Mouse (Mus musculus): ENCODE measurements at regions not wholly inside any gene's neighbourhood (a gene's known extent, or its start where the extent isn't known, plus 50 kb on each side); places are given as distances from the start of the nearest gene placed in this dataset.

DNA sequence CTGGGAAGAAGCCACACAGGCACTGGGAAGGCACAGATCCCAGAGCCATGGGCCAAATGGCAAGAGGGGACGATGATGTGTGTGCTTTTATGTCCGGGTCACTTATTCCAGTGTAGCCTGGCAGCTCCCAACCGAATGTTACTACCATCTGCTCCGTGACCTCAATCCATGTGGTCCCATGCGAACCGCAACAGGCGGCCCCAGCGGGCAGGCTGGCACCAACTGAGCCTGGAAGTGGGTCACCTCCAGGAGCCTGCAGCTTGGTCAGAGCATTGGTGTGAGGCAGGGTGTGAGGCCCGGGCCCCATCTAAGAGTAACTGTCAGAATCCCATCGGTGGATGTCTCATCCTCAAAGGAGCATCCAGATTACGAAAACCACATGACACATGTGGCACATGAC is 110.8 kb upstream of the Tbx3 start:
- no peak for DNase-seq (ENCODE audit: inconsistent age in 2 of 2, low spot score in 1 of 2)

DNA sequence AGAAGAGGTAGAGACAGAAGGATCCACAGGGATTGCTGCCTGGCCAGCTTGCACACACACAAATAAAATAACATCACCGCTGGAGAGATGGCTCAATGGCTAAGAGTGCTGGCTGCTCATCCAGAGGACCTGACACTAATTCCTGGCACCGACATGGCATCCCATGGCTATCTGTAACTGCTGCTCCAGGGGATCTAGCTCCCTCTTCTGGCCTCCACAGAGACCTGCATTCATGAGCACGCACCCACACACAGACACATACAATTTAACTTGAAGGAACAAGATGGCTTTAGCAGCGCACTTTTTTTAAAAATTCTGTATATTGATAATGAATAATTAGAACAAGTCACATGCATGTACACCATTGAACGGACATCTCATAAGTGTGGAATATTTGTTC is 110.1 kb upstream of the Tbx3 start:
- DNase-seq (ENCODE audit: inconsistent age in 2 of 2, low spot score in 1 of 2): no peak

DNA sequence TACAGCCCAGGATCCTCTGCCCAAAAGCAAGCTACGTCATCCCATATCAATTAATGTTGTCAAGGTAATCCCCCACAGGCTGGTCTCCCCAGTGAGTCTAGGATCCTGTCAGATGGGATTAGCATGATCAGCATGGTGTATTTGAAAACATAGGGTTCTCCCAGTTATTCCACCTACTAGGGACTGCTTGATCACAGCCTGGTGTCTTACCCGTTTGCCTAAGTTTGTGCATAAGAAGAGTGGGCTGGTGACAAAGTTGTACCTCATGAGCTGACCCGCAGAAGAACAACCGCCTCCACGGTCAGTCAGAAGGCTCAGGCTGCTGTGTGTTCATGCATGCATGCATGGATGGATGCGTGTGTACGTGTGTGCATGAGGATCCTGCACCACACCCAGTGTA is 108.9 kb upstream of the Tbx3 start:
- no peak for DNase-seq (ENCODE audit: inconsistent age in 2 of 2, low spot score in 1 of 2)

DNA sequence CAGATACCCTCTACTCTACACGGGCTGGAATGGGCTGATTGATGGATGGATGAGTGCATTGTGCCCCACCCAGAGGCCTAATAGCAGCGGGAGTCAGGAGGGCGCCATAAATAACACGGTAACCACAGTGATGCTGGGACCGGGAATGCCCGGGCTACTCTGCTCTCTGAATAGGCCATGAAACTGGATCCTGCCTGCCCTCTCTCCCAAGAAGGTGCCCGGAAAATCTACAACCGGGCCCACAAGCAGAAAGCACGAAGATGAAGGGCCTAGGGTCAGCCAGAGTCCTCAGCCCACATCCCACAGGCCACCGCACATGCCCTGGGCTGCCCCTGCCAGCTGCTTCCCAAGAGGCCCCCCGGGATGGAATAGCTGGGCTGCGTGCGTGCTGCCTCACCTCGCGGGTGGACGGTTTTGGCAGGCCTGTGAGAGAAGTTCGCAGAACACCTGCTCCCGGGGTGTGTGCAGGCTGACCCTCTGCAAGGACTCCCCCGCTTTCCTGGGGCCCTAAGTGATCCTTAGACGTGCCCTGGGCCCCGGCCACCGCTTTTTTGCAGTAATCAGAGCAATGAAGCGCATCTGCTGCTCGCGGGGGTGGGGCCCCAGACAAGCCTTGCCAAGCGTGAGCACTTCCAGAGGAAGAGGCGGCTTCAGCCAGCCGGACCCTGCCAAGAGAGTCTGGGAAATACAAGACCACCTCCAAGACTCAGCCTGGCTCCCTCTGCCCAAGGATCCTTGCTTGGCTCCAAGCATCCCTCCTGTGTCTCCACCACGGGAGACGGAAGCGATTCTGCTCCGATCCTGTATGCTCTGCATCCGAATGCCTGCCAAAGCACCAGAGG is 106.7 kb upstream of the Tbx3 start:
- no peak for DNase-seq (ENCODE audit: inconsistent age in 2 of 2, low spot score in 1 of 2)

DNA sequence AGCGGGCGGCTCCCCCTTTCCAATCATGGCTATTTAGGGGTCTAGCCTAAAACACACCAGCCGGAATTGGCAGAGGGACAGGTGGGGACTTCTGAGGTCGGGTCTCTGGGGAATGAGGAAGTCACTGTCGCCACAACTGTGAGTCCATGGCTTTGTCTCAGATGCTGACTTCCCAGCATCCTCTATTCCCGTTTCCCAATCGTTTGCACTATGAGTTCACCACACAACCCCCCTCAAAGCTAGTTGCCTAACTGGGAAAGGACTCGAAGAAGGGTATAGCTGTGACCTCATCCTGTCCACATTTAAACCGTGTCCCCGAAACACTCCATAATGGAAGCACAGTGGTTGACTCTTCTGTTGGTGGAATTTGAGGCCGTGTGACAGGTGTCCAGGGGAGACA is 102.8 kb upstream of the Tbx3 start:
- DNase-seq (ENCODE audit: inconsistent age in 2 of 2, low spot score in 1 of 2): peak in 1 of 2 experiments; percentile 30

DNA sequence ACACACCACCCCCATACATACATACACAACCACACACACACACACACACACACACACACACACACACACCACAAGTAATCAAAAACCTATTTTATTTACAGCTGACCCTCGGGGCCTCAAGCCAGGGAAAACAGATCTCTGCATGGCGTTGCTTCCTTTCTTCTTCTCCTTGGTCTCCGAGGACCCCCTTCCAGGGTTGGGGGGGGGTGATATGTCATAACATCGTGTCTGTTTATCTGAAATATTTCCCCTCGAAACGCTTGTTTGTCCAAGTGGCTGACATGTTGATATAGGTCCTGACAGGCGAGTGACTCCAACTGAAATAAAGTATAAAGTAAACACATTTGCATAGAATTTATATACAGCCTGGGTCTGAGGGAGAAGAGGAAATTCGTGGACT is 100.4 kb upstream of the Tbx3 start:
- DNase-seq (ENCODE audit: inconsistent age in 2 of 2, low spot score in 1 of 2): no peak

DNA sequence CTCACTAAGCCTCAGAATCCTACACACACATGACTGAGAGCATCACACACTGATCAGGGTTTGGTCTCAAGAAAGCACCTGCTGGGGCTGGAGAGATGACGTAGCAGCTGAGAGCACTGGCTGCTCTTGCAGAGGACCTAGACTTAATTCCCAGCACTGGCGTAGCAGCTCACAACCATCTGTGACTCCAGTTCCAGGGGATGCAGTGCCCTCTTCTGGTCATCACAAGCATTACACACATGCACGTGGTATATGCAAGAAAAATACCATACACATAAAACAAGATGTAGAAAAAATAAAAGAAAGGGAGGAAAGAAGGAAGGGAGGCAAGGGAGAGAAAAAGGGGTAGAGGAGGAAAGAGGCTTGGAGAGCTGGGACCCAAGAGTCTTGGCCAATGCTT is 98.8 kb upstream of the Tbx3 start:
- DNase-seq (ENCODE audit: inconsistent age in 2 of 2, low spot score in 1 of 2): no peak

DNA sequence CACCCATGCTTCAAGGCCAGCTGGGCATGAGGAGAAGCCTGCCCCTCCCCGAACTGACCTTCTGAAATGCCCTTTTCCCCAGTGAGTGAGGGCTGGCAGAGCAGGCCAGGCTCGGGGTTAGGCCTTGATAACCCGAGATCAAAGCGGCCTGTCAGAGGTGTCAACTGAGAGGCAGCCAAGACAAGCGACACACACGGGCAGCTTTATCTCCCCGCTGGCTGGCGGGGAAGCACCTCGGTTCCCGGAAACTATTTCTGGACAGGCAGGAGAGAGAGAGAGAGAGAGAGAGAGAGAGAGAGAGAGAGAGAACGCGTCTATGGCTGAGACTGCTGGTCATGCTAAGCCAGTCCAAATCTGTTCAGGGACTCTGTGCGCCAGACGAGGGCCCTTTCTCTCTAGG is 95.3 kb upstream of the Tbx3 start:
- peak; percentile 94 to 95 for DNase-seq (ENCODE audit: inconsistent age in 2 of 2, low spot score in 1 of 2)

DNA sequence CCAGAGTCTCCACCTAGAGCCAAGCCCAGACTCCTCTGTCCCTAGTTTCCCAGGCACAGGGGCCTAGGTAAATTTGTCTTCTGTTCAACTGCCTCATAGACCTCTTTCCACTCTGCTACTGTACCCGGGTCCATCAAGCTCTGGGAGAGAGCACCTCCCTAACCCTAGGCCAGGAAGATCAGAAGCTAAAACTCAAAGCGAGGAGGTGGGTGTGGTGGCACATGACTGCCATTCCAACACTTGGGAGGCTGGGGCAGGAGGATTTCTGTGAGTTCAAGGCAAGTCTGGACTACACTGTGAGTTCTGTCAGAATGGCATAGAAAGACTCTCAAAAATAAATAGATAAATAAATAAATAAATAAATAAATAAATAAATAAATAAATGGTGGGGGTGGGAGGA is 91.2 kb upstream of the Tbx3 start:
- DNase-seq (ENCODE audit: inconsistent age in 2 of 2, low spot score in 1 of 2): no peak

DNA sequence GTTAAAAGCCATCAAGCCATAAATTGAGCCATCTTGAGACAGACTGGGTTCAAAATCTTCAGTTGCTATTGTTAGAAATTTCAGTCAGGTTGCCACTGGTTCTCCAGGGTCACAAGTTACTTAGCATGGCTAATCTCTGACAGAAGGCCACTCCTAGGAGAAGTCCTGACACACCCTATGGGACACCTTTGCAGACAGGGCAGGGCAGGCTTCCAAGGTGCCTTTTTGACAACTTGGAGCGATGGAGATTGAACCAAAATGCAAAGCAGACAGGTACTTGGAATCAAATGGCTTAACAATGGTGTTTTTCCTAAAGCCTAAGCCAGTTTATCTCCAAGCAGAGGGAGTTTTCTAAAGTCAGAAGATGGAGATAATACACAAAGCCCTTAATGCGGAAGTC is 90.7 kb upstream of the Tbx3 start:
- DNase-seq (ENCODE audit: inconsistent age in 2 of 2, low spot score in 1 of 2): peak in 1 of 2 experiments; percentile 28

DNA sequence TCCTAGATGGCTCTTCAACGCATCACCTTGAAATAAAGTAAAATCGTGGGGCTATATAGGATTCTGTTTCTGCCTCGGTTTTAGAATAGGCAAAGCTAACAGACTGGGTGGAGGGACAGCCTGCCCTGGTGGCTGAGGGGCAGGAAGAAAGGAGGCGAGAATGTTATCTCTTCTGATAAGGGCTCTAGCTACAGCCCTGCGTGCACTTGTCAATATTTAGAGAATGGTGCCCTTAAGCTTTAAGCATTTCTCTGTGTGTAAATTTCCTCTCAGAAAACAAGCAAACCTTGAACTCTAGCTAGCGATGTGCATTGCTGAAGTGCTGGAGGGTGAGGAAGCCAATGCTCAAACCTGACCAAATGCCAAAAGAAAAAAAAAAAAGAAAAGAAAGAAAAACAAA is 90.1 kb upstream of the Tbx3 start:
- DNase-seq (ENCODE audit: inconsistent age in 2 of 2, low spot score in 1 of 2): peak in 1 of 2 experiments; percentile 46

DNA sequence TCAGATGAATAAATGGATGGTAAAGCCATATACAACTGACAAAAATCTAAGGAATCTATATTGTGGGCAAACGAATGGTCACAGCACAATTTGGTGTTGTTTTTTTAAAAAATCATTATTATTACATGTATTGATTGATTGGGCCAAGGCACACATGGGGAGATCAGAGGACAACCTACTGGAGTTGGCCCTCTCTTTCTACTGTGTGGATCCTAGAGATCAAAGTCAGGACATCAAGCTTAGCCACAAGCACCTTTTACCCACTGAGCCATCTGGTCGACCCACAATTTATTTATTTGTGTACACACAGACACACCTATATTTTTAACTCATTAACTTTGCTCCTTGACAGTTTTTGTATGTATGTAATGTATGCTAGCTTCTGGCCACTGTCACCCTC is 89.7 kb upstream of the Tbx3 start:
- DNase-seq (ENCODE audit: inconsistent age in 2 of 2, low spot score in 1 of 2): peak in 1 of 2 experiments; percentile 44

DNA sequence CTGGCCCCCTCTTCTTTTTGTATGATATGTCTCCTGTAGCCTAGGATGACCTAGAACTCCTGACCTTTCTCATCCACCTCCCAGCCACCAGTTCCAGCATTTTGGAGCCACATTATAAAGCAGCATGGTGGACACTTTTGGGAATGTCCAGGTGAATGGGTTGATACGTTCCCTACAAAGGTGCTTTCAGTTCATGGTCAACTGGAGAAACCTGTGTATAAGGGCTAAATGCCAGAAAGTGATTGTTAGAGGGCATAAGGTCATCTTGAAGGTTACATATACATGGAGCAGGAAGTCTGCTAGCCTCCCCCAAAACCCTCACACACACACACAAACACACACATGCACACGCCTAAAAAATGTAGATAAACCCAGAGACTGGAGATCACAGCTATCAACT is 86.1 kb upstream of the Tbx3 start:
- no peak for DNase-seq (ENCODE audit: inconsistent age in 2 of 2, low spot score in 1 of 2)

DNA sequence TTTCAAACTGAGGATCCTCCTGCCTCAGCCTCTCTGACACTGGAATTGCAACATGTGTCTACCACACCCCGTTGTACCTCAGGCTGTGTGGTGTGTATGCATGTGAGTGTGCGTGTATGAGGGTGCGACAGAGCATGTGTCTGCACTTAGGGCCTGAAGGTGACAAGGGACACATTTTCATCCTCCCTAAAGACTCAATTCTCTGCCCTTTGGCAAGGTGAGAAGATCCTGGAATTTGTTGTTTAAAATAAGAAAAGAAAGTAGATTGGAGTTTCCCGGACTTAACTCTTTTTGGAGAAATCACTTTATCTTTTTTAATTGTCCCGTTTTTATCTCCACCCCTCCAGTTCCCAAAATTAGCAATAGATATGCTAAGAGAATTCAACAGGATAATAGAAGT is 85.6 kb upstream of the Tbx3 start:
- no peak for DNase-seq (ENCODE audit: inconsistent age in 2 of 2, low spot score in 1 of 2)

DNA sequence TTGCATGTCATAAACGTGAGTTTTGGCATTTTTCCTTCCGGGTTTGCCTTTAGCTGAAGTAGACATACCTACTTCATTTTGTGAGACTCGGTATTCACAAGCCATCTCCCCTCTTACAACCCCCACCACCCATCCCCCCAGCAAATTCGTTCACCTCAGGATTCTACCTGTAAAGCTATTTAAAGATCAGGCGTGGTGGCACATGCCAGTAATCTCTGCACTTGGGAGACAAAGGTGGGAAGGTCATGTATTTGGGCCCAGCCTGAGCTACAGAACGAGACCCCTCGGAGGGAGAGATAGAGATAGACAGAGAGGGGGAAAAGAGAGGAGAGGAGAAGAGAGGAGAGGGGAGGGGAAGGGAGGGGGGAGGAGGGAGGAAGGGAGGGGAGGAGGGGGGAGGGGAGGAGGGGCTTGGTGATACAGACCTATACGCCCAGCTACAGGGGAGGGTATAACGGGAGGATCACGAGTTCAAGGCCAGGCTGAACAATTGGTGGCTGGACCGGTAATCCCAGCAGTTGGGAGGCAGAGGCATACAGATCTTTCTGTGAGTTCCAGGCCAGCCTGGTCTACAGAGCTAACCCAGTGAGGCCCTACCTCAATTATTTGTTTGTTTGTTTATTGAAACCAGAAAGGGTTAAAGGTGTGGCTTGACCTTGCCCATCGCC is 83.9 kb upstream of the Tbx3 start:
- DNase-seq (ENCODE audit: inconsistent age in 2 of 2, low spot score in 1 of 2): no peak

DNA sequence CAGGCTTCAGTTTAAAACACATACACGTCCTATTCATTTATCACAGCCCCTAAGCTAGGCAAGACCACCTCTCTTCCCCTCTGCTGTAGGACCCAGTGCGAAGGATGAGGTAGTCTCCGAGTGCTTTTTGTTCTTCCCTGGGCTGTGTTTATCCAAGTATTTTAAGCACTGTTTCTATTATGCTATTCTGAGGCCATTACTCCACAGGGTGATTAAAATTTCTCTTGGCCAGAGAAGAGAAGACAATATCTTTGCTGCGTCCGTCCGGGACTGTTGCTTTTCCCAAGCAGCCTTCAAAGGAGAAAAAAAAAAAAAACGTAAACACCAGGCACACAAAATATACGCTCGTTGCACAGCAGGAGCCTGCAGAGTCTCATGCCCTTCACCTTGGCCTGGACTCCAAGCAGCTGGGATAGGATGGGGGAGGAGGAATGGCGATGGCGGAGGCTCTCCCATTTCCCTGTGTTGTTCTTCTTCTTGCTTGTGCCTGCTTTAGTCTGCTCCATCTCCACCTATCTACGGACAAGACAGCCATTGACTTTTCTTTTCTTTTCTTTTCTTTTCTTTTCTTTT is 83.1 kb upstream of the Tbx3 start:
- DNase-seq (ENCODE audit: inconsistent age in 2 of 2, low spot score in 1 of 2): peak in 1 of 2 experiments; percentile 73

DNA sequence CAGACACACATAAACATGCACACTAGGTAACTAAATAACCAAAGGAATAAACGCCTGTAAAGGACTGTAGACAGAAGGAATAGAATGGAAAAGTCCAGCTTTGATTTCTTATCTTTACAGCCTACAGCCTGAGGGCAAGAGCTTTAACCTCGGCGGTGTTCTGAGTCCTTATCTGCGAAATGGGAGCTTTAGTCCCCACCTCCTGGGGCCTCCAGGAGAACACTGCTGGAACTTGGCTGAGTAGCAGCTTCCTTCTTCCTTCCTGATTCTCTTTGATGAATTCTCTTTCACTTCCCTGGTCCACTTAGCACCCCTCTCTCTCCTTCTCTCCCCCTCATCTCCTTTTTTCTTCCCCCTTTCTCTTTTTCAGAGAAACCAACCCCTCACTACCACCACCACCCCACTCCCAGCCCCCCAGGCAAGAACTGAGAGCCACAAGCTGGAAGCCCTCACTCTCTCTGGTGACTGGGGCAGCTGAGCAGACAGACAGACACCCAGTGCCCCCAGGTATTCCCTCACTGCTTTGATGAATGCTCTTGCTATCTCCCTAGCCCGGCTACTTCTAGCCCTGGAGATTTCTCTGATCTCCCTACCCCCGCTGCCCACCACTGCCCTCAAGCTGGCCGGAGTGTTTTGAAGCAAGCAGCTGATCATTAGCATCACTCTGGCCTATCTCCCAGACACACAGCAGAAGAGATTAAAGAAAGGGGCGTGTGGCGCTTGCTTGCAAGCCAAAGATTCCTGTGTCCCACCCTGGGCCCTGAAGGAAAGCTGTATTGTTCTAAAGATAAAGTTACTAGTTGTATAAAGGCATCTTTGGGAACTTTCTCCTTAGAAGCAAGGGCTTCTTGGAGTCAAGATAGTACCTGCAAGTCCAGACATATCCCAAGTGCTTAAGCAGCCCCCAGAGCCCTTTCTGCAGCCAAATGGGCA is 81.9 kb upstream of the Tbx3 start:
- peak in 1 of 2 experiments; percentile 73 for DNase-seq (ENCODE audit: inconsistent age in 2 of 2, low spot score in 1 of 2)

DNA sequence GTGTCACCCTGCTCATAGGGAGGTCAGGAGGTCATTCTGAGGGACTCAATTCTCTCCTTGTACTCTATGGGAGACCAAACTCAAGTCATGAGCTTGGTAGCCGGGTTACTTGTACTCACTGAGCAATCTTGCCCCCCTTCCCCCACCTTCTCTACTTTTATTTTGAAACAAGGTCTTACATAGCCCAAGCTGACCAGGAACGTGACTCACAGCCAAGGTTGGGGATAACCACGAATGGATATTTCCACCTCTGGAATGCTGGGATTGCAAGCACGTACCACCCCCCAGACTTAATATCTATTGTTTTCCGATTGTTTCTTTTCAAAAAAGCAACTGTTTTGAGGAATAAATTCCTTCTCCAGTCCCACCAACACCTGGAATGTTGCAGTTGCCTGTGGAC is 79.2 kb upstream of the Tbx3 start:
- DNase-seq (ENCODE audit: inconsistent age in 2 of 2, low spot score in 1 of 2): peak; percentile 48 to 85

DNA sequence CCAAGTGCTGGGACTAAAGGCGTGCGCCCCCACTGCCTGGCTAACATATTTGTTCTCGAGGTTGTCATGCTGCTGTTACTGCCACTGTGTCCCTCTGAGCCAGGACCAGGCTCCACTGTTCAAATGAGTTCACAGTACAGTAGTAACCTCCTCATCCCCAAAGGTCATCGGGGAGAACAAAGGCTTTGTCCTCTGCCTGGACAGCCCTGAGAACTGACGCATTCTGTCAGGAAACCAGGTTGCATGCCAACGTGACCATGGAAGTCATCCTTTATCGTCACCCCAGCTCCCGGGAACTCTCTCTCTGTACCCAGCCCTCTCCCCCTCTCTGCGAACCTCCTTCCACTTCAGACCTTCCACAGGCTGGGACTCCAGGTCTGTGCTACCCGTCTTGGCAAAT is 77.6 kb upstream of the Tbx3 start:
- peak; percentile 88 to 90 for DNase-seq (ENCODE audit: inconsistent age in 2 of 2, low spot score in 1 of 2)

DNA sequence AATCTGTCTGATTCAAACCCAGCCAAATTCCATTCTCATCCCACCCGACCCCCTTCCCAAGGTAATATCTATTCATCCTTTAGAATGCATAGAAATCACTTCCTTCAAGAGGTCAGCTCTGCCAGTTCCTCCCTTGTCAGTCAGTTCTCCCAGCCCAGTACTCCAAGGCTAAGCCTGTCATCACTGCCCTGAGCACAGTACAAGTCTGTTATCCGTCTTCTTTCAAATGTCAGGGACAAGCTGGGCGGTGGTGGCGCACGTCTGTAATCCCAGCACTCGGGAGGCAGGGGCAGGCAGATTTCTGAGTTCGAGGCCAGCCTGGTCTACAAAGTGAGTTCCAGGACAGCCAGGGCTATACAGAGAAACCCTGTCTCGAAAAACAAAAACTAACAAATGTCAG is 75.9 kb upstream of the Tbx3 start:
- DNase-seq (ENCODE audit: inconsistent age in 2 of 2, low spot score in 1 of 2): peak; percentile 78 to 79

DNA sequence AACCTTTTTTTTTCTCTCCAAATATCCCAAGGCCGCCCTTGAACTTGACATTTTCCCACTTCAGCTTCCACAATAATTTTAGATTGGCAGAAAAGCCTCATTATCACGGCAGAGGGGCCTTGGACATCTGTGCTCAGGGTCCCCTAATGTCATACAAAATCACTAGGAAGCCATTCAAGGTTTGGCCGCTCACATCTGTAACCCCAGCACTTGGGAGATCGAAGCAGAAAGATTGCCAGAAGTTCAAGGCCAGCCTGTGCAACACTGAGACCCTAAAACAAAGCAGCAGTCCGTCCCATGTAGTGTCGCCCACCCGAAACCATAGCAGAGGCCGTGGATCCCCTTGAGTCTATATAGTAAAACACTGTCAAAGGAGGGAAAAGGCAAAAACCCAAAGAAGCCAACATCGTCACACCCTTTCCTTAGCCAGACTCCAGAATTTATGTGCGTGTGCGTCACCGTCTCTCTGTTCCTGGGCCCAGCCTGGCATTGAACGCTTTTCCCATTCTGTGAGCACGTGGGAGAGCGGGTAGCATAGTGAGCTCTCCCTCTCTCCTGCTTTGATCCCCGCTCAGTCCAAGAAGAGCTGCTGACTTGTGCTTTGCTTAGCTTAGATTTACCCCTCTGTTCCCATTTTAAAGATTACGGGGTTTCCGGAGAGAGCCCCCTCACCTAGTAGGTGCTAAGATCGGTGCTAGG is 74.0 kb upstream of the Tbx3 start:
- peak; percentile 90 to 95 for DNase-seq (ENCODE audit: inconsistent age in 2 of 2, low spot score in 1 of 2)

All from adrenal gland, adult (tissue).